Mouse (Mus musculus): Measurements from ENCODE around the gene Psmb6.
A peak's percentile ranks its signal among the peaks of the same experiment; 100 is the strongest.
"Not testable (repeated sequence)": the region's sequence is repeated elsewhere in the genome, so short reads cannot be mapped to it uniquely, and the experiment has no call there.

The Psmb6 gene

DNA sequence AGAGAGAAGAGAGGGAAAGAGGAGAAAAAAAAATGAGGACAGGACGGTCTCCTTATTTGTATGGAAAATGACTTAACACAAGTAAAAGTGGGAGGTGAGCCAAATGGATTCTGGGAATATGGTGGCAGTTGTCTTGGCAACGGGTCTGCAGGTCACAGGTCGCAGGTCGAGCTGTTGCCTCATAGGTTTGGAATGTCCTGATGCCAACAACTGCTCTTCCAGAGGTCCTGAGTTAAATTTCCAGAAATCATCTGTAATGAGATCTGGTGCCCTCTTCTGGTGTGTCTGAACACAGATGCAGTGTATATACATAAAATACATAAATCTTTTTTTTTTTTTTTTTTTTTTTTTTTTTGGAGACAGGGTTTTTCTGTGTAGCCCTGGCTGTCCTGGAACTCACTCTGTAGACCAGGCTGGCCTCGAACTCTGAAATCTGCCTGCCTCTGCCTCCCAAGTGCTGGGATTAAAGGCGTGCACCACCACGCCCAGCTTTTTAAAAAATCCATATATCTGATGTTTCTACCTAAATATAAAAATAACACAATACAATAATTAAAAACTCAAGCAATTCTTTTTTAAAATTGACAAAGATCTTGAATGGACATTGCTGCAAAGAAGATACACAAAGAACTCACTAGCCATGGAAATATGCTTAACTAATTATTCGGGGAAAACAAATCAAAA lies 1.7 kb upstream of the Psmb6 start:
- not testable (repeated sequence) for DNase-seq (ENCODE audit: low read depth, low spot score)

GRCm38 (mm10) chr11:70524782-70525181 lies 385 bp upstream of the Psmb6 start:
- no peak for DNase-seq (ENCODE audit: low read depth, low spot score)

DNA sequence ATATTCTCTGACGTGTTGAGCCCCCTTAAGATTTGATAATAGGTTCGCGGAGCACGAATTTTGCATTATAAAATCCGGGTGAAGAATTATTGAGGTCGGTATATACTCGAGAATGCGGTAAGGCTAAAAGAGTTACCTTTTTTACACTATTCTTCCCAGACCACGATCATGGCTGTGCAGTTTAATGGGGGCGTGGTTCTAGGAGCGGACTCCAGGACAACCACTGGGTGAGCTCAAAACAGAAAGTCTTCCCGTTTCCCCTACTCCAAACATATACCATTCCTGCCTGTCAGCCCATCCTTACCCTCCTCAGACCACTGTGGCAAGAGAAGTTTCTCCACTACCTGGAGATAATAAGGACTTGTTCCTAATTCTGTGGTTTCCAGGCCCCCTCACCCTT lies 559 bp downstream of the Psmb6 start:
- DNase-seq (ENCODE audit: low read depth, low spot score), result no peak

DNA sequence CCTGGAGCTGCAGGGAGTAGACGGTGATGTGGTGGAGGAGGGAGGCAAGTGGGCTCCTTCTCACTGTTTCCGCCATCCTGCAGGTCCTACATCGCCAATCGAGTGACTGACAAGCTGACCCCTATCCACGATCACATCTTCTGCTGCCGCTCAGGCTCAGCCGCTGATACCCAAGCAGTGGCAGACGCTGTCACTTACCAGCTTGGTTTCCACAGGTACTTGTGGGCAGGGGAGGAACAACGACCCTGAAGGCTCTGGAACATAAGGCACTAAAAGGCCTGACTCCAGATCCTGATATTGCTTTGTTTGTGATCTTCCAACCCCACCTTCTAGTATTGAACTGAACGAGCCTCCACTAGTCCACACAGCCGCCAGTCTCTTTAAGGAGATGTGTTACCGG lies 1.0 kb downstream of the Psmb6 start:
- no peak for DNase-seq (ENCODE audit: low read depth, low spot score)

GRCm38 (mm10) chr11:70528610-70529009 lies 3.4 kb downstream of the Psmb6 start:
- DNase-seq (ENCODE audit: low read depth, low spot score), result no peak

DNA sequence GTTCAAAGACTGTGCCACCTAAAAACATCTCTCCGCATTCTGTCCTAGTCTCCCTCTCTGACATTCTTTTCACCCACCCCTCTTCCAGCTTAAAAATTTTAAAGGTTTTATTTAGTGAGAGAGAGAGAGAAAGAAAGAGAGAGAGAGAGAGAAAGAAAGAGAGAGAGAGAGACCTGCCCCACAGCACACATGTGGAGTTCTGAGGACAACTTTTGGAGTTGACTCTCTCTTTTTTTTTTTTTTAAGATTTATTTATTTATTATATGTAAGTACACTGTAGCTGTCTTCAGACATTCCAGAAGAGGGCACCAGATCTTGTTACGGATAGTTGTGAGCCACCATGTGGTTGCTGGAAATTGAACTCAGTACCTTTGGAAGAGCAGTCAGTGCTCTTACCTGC lies 5.9 kb downstream of the Psmb6 start:
- DNase-seq (ENCODE audit: low read depth, low spot score), result not testable (repeated sequence)

DNA sequence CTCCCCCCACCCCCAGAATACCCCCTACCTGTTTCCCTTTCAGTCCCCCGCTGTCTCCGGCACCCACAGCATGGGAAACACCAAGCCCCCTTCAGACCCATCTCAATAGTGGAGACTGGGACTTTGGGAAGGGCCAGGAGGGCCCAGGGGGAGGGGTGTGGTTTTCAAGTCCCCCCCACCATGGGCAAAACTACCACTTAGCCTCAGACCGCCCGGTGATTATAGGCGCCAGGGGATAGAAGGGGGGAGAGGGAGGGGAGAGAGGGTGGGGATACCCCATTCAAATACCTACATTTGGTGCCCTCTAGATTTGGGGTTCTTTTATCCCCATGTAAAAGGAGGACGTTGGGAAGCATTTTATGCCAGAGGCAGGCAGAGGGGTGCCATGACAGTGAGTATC lies 7.7 kb downstream of the Psmb6 start, which contains the start of gene Gm40193:
Gm40193 (minus strand) TSS at position 101 of the 400 bp plus-strand sequence.
- DNase-seq (ENCODE audit: low read depth, low spot score), result no peak

DNA sequence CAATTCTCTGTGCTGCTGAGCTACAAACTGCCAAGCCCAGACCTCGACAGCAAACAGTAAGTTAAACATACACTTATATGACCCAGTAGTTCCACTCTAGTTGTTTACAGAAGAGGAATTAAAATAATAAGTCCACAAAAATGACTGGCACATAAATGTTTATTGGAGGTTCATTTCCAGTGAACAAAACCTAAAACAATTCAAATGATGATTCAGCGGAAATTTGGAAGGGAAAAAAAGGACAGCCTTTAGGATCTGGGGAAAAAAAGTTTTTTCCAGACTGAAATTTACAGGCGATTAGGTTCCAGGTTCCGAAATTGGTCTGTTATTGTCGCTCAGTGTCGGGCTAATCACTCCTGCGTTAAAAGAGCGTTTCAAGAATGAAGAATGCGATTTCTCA lies 14.3 kb downstream of the Psmb6 start:
- no peak for DNase-seq (ENCODE audit: low read depth, low spot score)

DNA sequence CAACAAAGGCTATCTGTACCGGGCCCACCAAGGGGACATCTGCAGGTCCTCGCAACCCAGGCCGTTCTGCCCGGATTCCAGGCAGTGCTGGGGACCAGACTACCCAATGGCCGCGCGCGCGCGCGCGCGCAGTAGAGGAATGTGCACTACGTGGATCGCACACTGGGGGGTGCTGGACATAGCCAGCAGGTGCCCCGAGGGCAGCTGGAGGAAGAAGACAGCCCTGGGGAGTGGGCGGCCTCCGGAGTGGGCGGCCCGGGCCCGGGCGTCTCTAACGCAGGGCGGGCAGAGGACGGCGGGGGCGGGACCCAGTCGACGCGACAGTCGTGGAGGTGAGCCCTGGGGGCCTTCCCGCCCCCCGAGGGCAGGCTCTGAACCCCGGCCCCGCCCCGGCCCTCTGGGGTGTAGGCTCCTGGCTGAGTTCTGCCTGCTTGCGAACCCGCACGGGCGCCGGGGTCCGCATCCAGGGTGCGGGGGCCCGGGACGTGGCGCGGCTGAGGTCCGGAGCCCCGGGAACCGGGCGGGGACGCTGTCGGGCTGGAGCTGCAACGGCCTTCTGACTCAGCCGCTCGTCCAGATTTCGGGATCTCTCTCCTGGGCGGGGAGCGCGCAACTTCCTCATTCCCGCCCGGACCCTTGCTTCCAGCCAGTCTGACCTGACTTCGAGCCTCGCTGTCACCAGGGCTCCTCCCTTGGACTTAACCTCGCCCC lies 14.9 kb downstream of the Psmb6 start, which contains the start of gene Pld2:
Pld2 (plus strand) TSS at position 188 of the 711 bp plus-strand sequence.
- DNase-seq (ENCODE audit: low read depth, low spot score), result peak; percentile 93

DNA sequence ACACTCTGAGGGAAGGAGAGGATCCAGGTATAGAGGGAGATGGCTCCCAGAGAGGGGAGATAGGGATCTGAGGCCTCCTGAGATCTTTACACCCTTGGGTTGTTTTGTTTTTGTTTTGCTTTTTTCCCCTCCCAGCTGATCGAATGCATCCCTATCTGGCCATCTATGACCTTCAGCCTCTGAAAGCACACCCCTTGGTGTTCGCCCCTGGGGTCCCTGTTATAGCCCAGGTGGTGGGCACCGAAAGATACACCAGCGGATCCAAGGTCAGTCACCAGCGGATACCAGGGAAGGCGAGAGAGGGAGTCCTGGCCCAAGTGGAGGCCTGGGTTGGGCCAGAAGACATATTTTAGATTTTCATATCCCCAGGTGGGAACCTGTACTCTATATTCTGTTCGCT lies 15.8 kb downstream of the Psmb6 start:
- DNase-seq (ENCODE audit: low read depth, low spot score), result no peak

GRCm38 (mm10) chr11:70541415-70541814 lies 16.2 kb downstream of the Psmb6 start:
- no peak for DNase-seq (ENCODE audit: low read depth, low spot score)

DNA sequence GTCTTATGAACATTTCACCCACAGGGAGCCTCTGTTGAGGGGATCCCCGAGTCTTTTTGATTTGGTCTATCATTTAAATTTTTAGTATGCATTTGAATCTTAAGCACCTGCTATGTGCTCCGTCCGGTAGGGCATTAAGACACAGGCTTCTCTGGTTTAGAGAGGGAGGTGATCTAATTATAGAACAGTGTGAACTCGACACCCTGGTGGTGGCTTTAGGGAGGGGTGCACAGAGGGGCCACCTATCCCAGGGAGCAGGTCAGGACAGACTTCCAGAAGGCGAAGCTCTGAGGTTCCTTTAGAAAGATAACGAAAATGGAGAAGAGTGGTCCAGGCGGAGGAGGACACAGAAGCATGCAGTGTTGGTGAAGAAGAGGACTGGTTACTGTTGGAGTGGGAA lies 19.3 kb downstream of the Psmb6 start:
- no peak for DNase-seq (ENCODE audit: low read depth, low spot score)

- no peak for DNase-seq (ENCODE audit: low read depth, low spot score)
These were observed 26.4 kb downstream of the Psmb6 start for GRCm38 (mm10) chr11:70551526-70551925.

- no peak for DNase-seq (ENCODE audit: low read depth, low spot score)
These were observed 28.8 kb downstream of the Psmb6 start for GRCm38 (mm10) chr11:70553940-70554339.

- no peak for DNase-seq (ENCODE audit: low read depth, low spot score)
These were observed 32.4 kb downstream of the Psmb6 start for GRCm38 (mm10) chr11:70557545-70557944.

GRCm38 (mm10) chr11:70561937-70562286 lies 36.7 kb downstream of the Psmb6 start:
- peak; percentile 21 for DNase-seq (ENCODE audit: low read depth, low spot score)

GRCm38 (mm10) chr11:70562287-70562994 lies 37.3 kb downstream of the Psmb6 start, which contains the start of gene Mink1:
TSS of gene Mink1 (plus strand) at chr11:70562881.
- DNase-seq (ENCODE audit: low read depth, low spot score), result peak; percentile 93

GRCm38 (mm10) chr11:70562995-70563469 lies 37.9 kb downstream of the Psmb6 start:
- no peak for DNase-seq (ENCODE audit: low read depth, low spot score)

DNA sequence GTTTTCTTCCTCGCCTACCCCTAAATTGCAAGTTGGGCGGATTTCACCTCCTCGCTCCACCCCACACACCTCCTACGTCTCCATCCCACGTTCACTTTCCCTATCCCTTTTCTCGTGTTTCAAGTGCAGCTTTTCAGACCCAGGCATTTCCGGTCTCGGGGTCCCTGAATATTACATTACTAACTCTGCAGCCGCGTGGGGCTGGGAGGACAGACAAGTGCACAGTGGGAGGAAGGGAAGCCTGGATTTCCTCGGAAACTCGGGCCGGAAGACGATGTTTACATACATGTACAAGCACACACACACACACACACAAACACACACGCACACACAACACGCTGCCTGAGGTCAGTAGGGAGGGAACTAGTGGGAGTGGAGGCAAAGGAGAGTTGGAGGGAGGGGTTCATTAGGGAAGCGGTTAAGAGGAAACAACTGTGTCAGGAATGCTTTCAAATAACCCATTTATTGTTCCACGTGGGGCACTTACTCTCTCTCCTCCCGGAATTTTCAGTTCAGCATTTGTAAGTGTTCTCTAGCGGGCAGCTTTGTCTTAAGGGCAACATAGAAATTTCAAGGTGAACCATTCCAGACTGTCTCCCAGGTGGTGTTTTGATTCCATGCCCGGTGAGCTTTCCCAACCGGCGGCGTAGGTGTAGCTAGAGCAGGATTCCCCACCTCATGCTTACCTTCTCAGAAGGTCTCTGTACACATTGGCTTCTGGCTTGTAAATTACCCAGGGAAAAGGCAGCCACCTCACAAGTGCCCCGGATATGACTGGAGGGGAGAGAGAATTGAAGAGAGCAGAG lies 38.5 kb downstream of the Psmb6 start:
- peak; percentile 70 for DNase-seq (ENCODE audit: low read depth, low spot score)

- DNase-seq (ENCODE audit: low read depth, low spot score), result no peak
These were observed 39.2 kb downstream of the Psmb6 start for GRCm38 (mm10) chr11:70564276-70564873.

- DNase-seq (ENCODE audit: low read depth, low spot score), result no peak
These were observed 41.4 kb downstream of the Psmb6 start for GRCm38 (mm10) chr11:70566586-70566985.
